In genomic region chr4:106924888-106925287, GRCm38 (mm10) we compare ENCODE assay signal across 16 mouse cellular contexts. TPM values are rescaled to one million over a fixed set of nuclear protein-coding genes. Genes with fewer than 3 reads are reported as not detected.
A peak's percentile ranks its signal among the peaks of the same experiment; 100 is the strongest.
DNase-seq lines count a peak whose midpoint lies in the region; ATAC-seq and TF ChIP-seq lines count a peak whose summit lies in the region.
"Had no signal": no experiment of that assay in that cellular context is flagged by ENCODE, and none has a peak within 500 bp of the region (broad histone marks: within the 10 kb centered on the region; RNA-seq: fewer than 3 reads in every experiment).

No protein-coding gene starts in this region.

- TF ChIP-seq CTCF in left cerebral cortex, adult 2 months (IDR thresholded peaks at IDR 0.05): no peak

- H3K36me3 ChIP-seq in hindbrain, embryonic 10.5 days: peaks cover 100% of the 10 kb centered on the region
- H3K36me3 ChIP-seq in hindbrain, embryonic 12.5 days: peaks cover 80% of the 10 kb centered on the region

- peaks cover 74% of the 10 kb centered on the region for H3K4me1 ChIP-seq in hindbrain, embryonic 10.5 days (replicated peaks)
- H3K4me1 ChIP-seq in hindbrain, embryonic 12.5 days: peaks cover 74% of the 10 kb centered on the region

- H3K4me2 ChIP-seq in hindbrain, embryonic 12.5 days (replicated peaks): no peak overlapping the region
- H3K4me2 ChIP-seq: heart, embryonic 15.5 days; hindbrain, embryonic 14.5 days had no signal

- H3K9me3 ChIP-seq in hindbrain, embryonic 10.5 days: no peaks in the 10 kb centered on the region
- no peaks in the 10 kb centered on the region for H3K9me3 ChIP-seq in hindbrain, embryonic 12.5 days (replicated peaks)
- H3K9me3 ChIP-seq: embryonic facial prominence, embryonic 10.5 days; heart, embryonic 15.5 days; midbrain, embryonic 10.5 days had no signal

- H3K9ac ChIP-seq in hindbrain, embryonic 12.5 days: no peak overlapping the region
- H3K9ac ChIP-seq: heart, embryonic 15.5 days; hindbrain, embryonic 14.5 days had no signal

- H3K27ac ChIP-seq in hindbrain, embryonic 10.5 days: 0 out of 2 replicates have a peak overlapping the region, but pooled peaks have one; percentile 8
- no peak overlapping the region for H3K27ac ChIP-seq in hindbrain, embryonic 12.5 days
- no peak overlapping the region for H3K27ac ChIP-seq in left cerebral cortex, adult 2 months
- H3K27ac ChIP-seq: embryonic facial prominence, embryonic 10.5 days; heart, embryonic 15.5 days; hindbrain, embryonic 14.5 days; midbrain, embryonic 10.5 days had no signal

- H3K4me3 ChIP-seq in hindbrain, embryonic 10.5 days: no peak overlapping the region
- no peak overlapping the region for H3K4me3 ChIP-seq in hindbrain, embryonic 12.5 days
- no peak overlapping the region for H3K4me3 ChIP-seq in left cerebral cortex, adult 2 months
- H3K4me3 ChIP-seq: embryonic facial prominence, embryonic 10.5 days; heart, embryonic 15.5 days; midbrain, embryonic 10.5 days had no signal

- H3K27me3 ChIP-seq in hindbrain, embryonic 10.5 days (ENCODE audit: insufficient read depth, poor library complexity, severe bottlenecking): no peaks in the 10 kb centered on the region
- no peaks in the 10 kb centered on the region for H3K27me3 ChIP-seq in hindbrain, embryonic 12.5 days
- H3K27me3 ChIP-seq: heart, embryonic 15.5 days had no signal

- ATAC-seq in hindbrain, embryonic 12.5 days (ENCODE audit: low FRiP score): no peak
- peak; percentile 74 for ATAC-seq in megakaryocyte-erythroid progenitor cell, adult 5-6 weeks (replicated peaks; ENCODE audit: low FRiP score, low TSS enrichment, poor library complexity, severe bottlenecking)

- intact Hi-C loops in left cerebral cortex, adult 2 months (cut with DNase I): no loop called here

- WGBS in hindbrain, embryonic 10.5 days: 92% methylated on average over 10 of the region's 10 CpGs
- WGBS in hindbrain, embryonic 12.5 days: 84% methylated on average over 10 of the region's 10 CpGs

- no peak for DNase-seq in hindbrain, embryonic 10.5 days (ENCODE audit: low spot score)
- peak; percentile 63 for DNase-seq in c-Kit-negative CD71-positive TER-119-positive erythroid progenitor cells, embryonic 14.5 days (ENCODE audit: low read depth, low spot score)
- peak; percentile 77 for DNase-seq in liver
- DNase-seq in natural killer cell, adult 2 months (ENCODE audit: low spot score in 2 of 2): no peak
- no peak for DNase-seq in left cerebral cortex, adult 2 months (ENCODE audit: extremely low spot score in 1 of 2, low spot score in 2 of 2)
- DNase-seq: cerebellum, adult 9-11 months; gastrocnemius, postnatal 14 days; kidney, adult 18-20 months; kidney, postnatal 14 days; layer of hippocampus, postnatal 36 days had no signal

RNA-seq across cellular contexts. Expression of gene Ssbp3, which starts 14.4 kb away (rescaled TPM):
- polyA plus RNA-seq in hindbrain, embryonic 10.5 days (2016; fragmentation: Nextera tagmentation; extraction: Ambion mirVana): 140 and 180 TPM in 2 replicates
- 285 and 302 TPM in 2 replicates for polyA plus RNA-seq in hindbrain, embryonic 12.5 days (2016; fragmentation: Nextera tagmentation; extraction: Ambion mirVana)
- 104 and 138 TPM in 2 replicates for total RNA-seq in megakaryocyte-erythroid progenitor cell, adult 5-6 weeks (2014; fragmentation: Nextera tagmentation)
- 50.5 and 63.4 TPM in 2 replicates for total RNA-seq in megakaryocyte-erythroid progenitor cell, adult 5-6 weeks (2017)
- total RNA-seq in left cerebral cortex, adult 2 months (2021): 100 to 1,000 TPM; 181 to 187 TPM

Comparison
In these comparisons a context has a peak if more than half of its experiments do, and no peak if none do; other contexts are left out.
1. DNase-seq: peak in c-Kit-negative CD71-positive TER-119-positive erythroid progenitor cells, embryonic 14.5 days (single experiment) and liver (single experiment); none in hindbrain, embryonic 10.5 days (single experiment), natural killer cell, adult 2 months (0 of 2) and left cerebral cortex, adult 2 months (0 of 2).